Mouse (Mus musculus) small intestine, adult 2 months (tissue): Measurements from ENCODE around the gene Slc22a3. TPM values are rescaled to one million over a fixed set of nuclear protein-coding genes. Genes with fewer than 3 reads are reported as not detected.

ENCODE experiments used
- H3K27ac ChIP-seq: fragments of 200-500 bp; 2 replicates; pipeline ENCODE4 v1.5.1; 2012; ENCODE audit warnings: low read depth, low read length, control low read depth, inconsistent platforms; ENCODE audit not compliant: insufficient read depth
- H3K27me3 ChIP-seq: fragments of 200-500 bp; 2 replicates; pipeline ENCODE4 v1.6.1; 2012; ENCODE audit warnings: mild to moderate bottlenecking, moderate library complexity, low read length, inconsistent platforms; ENCODE audit not compliant: control insufficient read depth, insufficient read depth
- H3K36me3 ChIP-seq: fragments of 200-500 bp; 2 replicates; pipeline ENCODE4 v1.6.1; 2012; ENCODE audit warnings: mild to moderate bottlenecking, low read length, control low read depth, inconsistent platforms; ENCODE audit not compliant: control insufficient read depth, insufficient read depth
- H3K4me1 ChIP-seq: fragments of 200-500 bp; 2 replicates; pipeline ENCODE4 v1.6.1; 2012; ENCODE audit warnings: low read length, inconsistent platforms, mixed read lengths; ENCODE audit not compliant: control insufficient read depth, insufficient read depth, insufficient read length
- H3K4me3 ChIP-seq: fragments of 200-500 bp; 2 replicates; pipeline ENCODE4 v1.5.1; 2012; ENCODE audit warnings: low read depth, mild to moderate bottlenecking, control low read depth, inconsistent platforms, low read length, moderate library complexity
- CTCF ChIP-seq: fragments of 200-500 bp; IDR thresholded peaks from 2 replicates; pipeline ENCODE4 v1.5.1; 2012; ENCODE audit warnings: low read depth, mild to moderate bottlenecking, control low read depth, inconsistent platforms, low read length, moderate library complexity, mixed read lengths; ENCODE audit not compliant: insufficient replicate concordance, insufficient read length; ENCODE audit errors: extremely low read depth
- POLR2A ChIP-seq: fragments of 200-500 bp; IDR thresholded peaks from 2 replicates; pipeline ENCODE4 v1.6.1; 2012; ENCODE audit warnings: low read depth, mild to moderate bottlenecking, control low read depth, inconsistent platforms, low read length, moderate library complexity
- WGBS: fragments of 180-500 bp; shearing (Covaris S2); methylation state at CpG from one replicate; pipeline ENCODE4 v1.1.7; 2018; 5-methylcytosine and 5-hydroxymethylcytosine counted together
- polyA plus RNA-seq: library from polyadenylated mRNA; depleted of rRNA; stranded (reverse); fragments of >200 nt; gene quantifications from 2 replicates; pipeline ENCODE4 v1.2.3, GENCODE M21; 2012

Slc22a3 gene
- polyA plus RNA-seq, 1 experiment: 0.58 TPM

GRCm38 (mm10) chr17:12513997-12514396, 6.5 kb upstream of the Slc22a3 start:
- WGBS: 78% methylated on average over 5 of the region's 5 CpGs
- no peak overlapping the region for H3K27ac ChIP-seq
- no peaks in the 10 kb centered on the region for H3K36me3 ChIP-seq
- no peak for TF ChIP-seq CTCF
- no peak for TF ChIP-seq POLR2A
- peaks cover 9% of the 10 kb centered on the region; the same call in 1 of the 2 replicates for H3K4me1 ChIP-seq
- H3K4me3 ChIP-seq: no peak overlapping the region
- no peaks in the 10 kb centered on the region for H3K27me3 ChIP-seq

- Histone ChIP-seq H3K27me3 (no peaks in the 10 kb centered on the region), H3K27ac (no peak overlapping the region), H3K4me3 (no peak overlapping the region), H3K4me1 (peaks cover 7% of the 10 kb centered on the region; the same call in 1 of the 2 replicates), H3K36me3 (no peaks in the 10 kb centered on the region)
- 43% methylated on average over 9 of the region's 9 CpGs for WGBS
- TF ChIP-seq POLR2A (no peak), CTCF (no peak)
Observed at GRCm38 (mm10) chr17:12513107-12513923, 5.8 kb upstream of the Slc22a3 start.

GRCm38 (mm10) chr17:12511193-12511592, 3.7 kb upstream of the Slc22a3 start:
- Histone ChIP-seq H3K27me3 (no peaks in the 10 kb centered on the region; the same call in 1 of the 2 replicates), H3K4me1 (peaks cover 20% of the 10 kb centered on the region), H3K36me3 (no peaks in the 10 kb centered on the region), H3K27ac (no peak overlapping the region), H3K4me3 (no peak overlapping the region)
- TF ChIP-seq CTCF: no peak
- TF ChIP-seq POLR2A: no peak
- 79% methylated on average over 3 of the region's 3 CpGs for WGBS

GRCm38 (mm10) chr17:12508376-12508775, 872 bp upstream of the Slc22a3 start:
- TF ChIP-seq CTCF: no peak
- TF ChIP-seq POLR2A: no peak
- Histone ChIP-seq H3K4me1 (peaks cover 16% of the 10 kb centered on the region), H3K27me3 (no peaks in the 10 kb centered on the region; the same call in 1 of the 2 replicates), H3K27ac (no peak overlapping the region), H3K36me3 (no peaks in the 10 kb centered on the region), H3K4me3 (no peak overlapping the region)
- 55% methylated on average over 7 of the region's 7 CpGs for WGBS

GRCm38 (mm10) chr17:12506903-12507563, 471 bp downstream of the Slc22a3 start:
- Histone ChIP-seq H3K36me3 (no peaks in the 10 kb centered on the region), H3K27ac (no peak overlapping the region), H3K4me1 (peaks cover 13% of the 10 kb centered on the region), H3K4me3 (peak overlapping the region; percentile 54), H3K27me3 (no peaks in the 10 kb centered on the region; the same call in 1 of the 2 replicates)
- TF ChIP-seq POLR2A (no peak), CTCF (no peak)
- whole genome bisulfite sequencing: 2% methylated on average over 65 of the region's 65 CpGs

- Histone ChIP-seq H3K27me3 (no peaks in the 10 kb centered on the region; the same call in 1 of the 2 replicates), H3K27ac (no peak overlapping the region), H3K4me1 (peaks cover 13% of the 10 kb centered on the region), H3K4me3 (no peak overlapping the region), H3K36me3 (no peaks in the 10 kb centered on the region)
- 20% methylated on average over 6 of the region's 6 CpGs for WGBS
- TF ChIP-seq POLR2A: no peak
- no peak for TF ChIP-seq CTCF
Observed at GRCm38 (mm10) chr17:12505708-12506107, 1.8 kb downstream of the Slc22a3 start.

- Histone ChIP-seq H3K4me3 (no peak overlapping the region), H3K27ac (no peak overlapping the region), H3K27me3 (no peaks in the 10 kb centered on the region), H3K4me1 (no peaks in the 10 kb centered on the region), H3K36me3 (no peaks in the 10 kb centered on the region)
- 85% methylated on average over 8 of the region's 8 CpGs for WGBS
- no peak for TF ChIP-seq CTCF
- TF ChIP-seq POLR2A: no peak
Observed at GRCm38 (mm10) chr17:12499426-12499825, 8.1 kb downstream of the Slc22a3 start.
